ENCODE assay signal across 8 mouse cellular contexts in the genomic region with DNA sequence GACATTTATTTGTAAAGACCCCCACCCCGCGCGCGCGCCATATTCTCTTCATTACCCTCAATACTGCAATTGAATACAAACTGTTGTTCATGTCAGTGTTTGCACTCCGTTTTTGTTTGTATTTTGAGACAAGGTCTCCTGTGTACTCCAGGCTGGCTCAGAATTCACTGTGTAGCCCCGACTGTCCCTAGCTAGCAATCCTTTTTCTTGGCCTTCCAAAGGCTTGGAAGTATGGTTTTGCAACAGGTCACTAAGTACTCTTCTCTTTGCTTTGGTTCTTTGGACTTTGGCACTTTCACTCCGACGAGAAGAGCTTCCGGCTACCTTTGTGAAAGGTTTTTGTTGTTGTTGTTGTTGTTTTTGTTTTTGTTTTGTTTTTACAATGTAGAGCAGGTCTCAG. TPM values are rescaled to one million over a fixed set of nuclear protein-coding genes. Genes with fewer than 3 reads are reported as not detected.
DNase-seq lines count a peak whose midpoint lies in the region; ATAC-seq lines count a peak whose summit lies in the region.

No protein-coding gene starts in this region.

- ATAC-seq in forebrain, embryonic 11.5 days (replicated peaks; ENCODE audit: low FRiP score) = no peak
- no peak for ATAC-seq in kidney, embryonic 16.5 days (ENCODE audit: low FRiP score, low TSS enrichment)
- no peak for ATAC-seq in neural tube, embryonic 13.5 days (ENCODE audit: low read depth)

- peak overlapping the region; percentile 62 for H3K4me3 ChIP-seq in forebrain, embryonic 11.5 days (ENCODE audit: low read depth, low read length)
- peak overlapping the region; percentile 90 for H3K4me3 ChIP-seq in kidney, embryonic 16.5 days (ENCODE audit: low read length)
- peak overlapping the region; percentile 86 for H3K4me3 ChIP-seq in neural tube, embryonic 13.5 days

- H3K36me3 ChIP-seq in forebrain, embryonic 11.5 days (ENCODE audit: control insufficient read depth, insufficient read depth, low read length) = no peaks in the 10 kb centered on the region
- H3K36me3 ChIP-seq in kidney, embryonic 16.5 days (ENCODE audit: insufficient read depth, low read length) = no peaks in the 10 kb centered on the region
- H3K36me3 ChIP-seq in neural tube, embryonic 13.5 days = no peaks in the 10 kb centered on the region

- peak; percentile 10 to 20 for DNase-seq in cerebellum, postnatal 14 days
- no peak for DNase-seq in cerebellum, adult 11 months
- peak; percentile 71 for DNase-seq in A20 (ENCODE audit: low read depth, low spot score)
- no peak for DNase-seq in forebrain, embryonic 11.5 days (ENCODE audit: low spot score)
- DNase-seq in ovary, postnatal 36 days (ENCODE audit: low spot score) = no peak
- no peak for DNase-seq in left cerebral cortex, postnatal 10 days (ENCODE audit: extremely low spot score in 1 of 2, low spot score in 2 of 2)

- intact Hi-C loops in left cerebral cortex, postnatal 10 days (cut with DNase I) = loop anchor here (5.0 kb wide), 1 partner anchor 65 kb away; no protein-coding TSS in a partner anchor

- H3K4me1 ChIP-seq in forebrain, embryonic 11.5 days (replicated peaks; ENCODE audit: control insufficient read depth, insufficient read depth, low read length) = no peaks in the 10 kb centered on the region
- peaks cover 13% of the 10 kb centered on the region for H3K4me1 ChIP-seq in kidney, embryonic 16.5 days (ENCODE audit: insufficient read depth, low read length)
- peaks cover 19% of the 10 kb centered on the region for H3K4me1 ChIP-seq in neural tube, embryonic 13.5 days (replicated peaks)

- H3K9me3 ChIP-seq in forebrain, embryonic 11.5 days (ENCODE audit: control insufficient read depth, low read length) = no peaks in the 10 kb centered on the region
- H3K9me3 ChIP-seq in kidney, embryonic 16.5 days (ENCODE audit: low read length) = no peaks in the 10 kb centered on the region
- H3K9me3 ChIP-seq in neural tube, embryonic 13.5 days = no peaks in the 10 kb centered on the region

- no peak overlapping the region for H3K27ac ChIP-seq in forebrain, embryonic 11.5 days (ENCODE audit: low read depth, low read length)
- no peak overlapping the region; the same call in 1 of the 2 replicates for H3K27ac ChIP-seq in kidney, embryonic 16.5 days (ENCODE audit: low read length)
- H3K27ac ChIP-seq in neural tube, embryonic 13.5 days (replicated peaks) = peak overlapping the region; percentile 88; the same call in 1 of the 2 replicates

- H3K9ac ChIP-seq in forebrain, embryonic 11.5 days (ENCODE audit: low read length) = peak overlapping the region; percentile 83; the same call in 1 of the 2 replicates
- H3K9ac ChIP-seq in kidney, embryonic 16.5 days (replicated peaks; ENCODE audit: low read length) = peak overlapping the region; percentile 84
- H3K9ac ChIP-seq in neural tube, embryonic 13.5 days = peak overlapping the region; percentile 84

- no peaks in the 10 kb centered on the region for H3K27me3 ChIP-seq in forebrain, embryonic 11.5 days (ENCODE audit: control insufficient read depth, insufficient read depth, low read length)
- no peaks in the 10 kb centered on the region for H3K27me3 ChIP-seq in kidney, embryonic 16.5 days (ENCODE audit: insufficient read depth, low read length)
- no peaks in the 10 kb centered on the region for H3K27me3 ChIP-seq in neural tube, embryonic 13.5 days

- 30% methylated on average over 10 of the region's 10 CpGs for WGBS in forebrain, embryonic 11.5 days
- 22% methylated on average over 10 of the region's 10 CpGs for WGBS in kidney, embryonic 16.5 days
- WGBS in neural tube, embryonic 13.5 days = 34% methylated on average over 10 of the region's 10 CpGs

- peak overlapping the region; percentile 60 for H3K4me2 ChIP-seq in forebrain, embryonic 11.5 days (ENCODE audit: low read depth, low read length, severe bottlenecking)
- peak overlapping the region; percentile 77 for H3K4me2 ChIP-seq in kidney, embryonic 16.5 days (replicated peaks; ENCODE audit: low read depth, low read length)
- H3K4me2 ChIP-seq in neural tube, embryonic 13.5 days = peak overlapping the region; percentile 70

RNA-seq across cellular contexts. Expression of a gene that starts 1.2 kb away (rescaled TPM):
- polyA plus RNA-seq in forebrain, embryonic 11.5 days (2014; fragmentation: Nextera tagmentation; extraction: Ambion mirVana) = 33.3 and 35.9 TPM in 2 replicates
- polyA plus RNA-seq in kidney, embryonic 16.5 days (2015; fragmentation: Nextera tagmentation; extraction: Ambion mirVana) = 48.6 and 48.8 TPM in 2 replicates
- 39.5 and 42.7 TPM in 2 replicates for polyA plus RNA-seq in neural tube, embryonic 13.5 days (2015; fragmentation: Nextera tagmentation; extraction: Ambion mirVana)
- total RNA-seq in left cerebral cortex, postnatal 10 days (2021) = 10 to 100 TPM; 31.2 to 33.9 TPM

RNA-seq across cellular contexts. Expression of a gene that starts 1.2 kb away (rescaled TPM):
- polyA plus RNA-seq in forebrain, embryonic 11.5 days (2014; fragmentation: Nextera tagmentation; extraction: Ambion mirVana) = 31.0 and 36.1 TPM in 2 replicates
- polyA plus RNA-seq in kidney, embryonic 16.5 days (2015; fragmentation: Nextera tagmentation; extraction: Ambion mirVana) = 39.0 and 40.5 TPM in 2 replicates
- 25.9 and 28.6 TPM in 2 replicates for polyA plus RNA-seq in neural tube, embryonic 13.5 days (2015; fragmentation: Nextera tagmentation; extraction: Ambion mirVana)
- total RNA-seq in left cerebral cortex, postnatal 10 days (2021) = 10 to 100 TPM; 22.6 to 24.8 TPM

Comparison
In these comparisons a context has a peak if more than half of its experiments do, and no peak if none do; other contexts are left out.
1. DNase-seq: peak in cerebellum, postnatal 14 days (2 of 2) and A20 (single experiment); none in cerebellum, adult 11 months (single experiment), forebrain, embryonic 11.5 days (single experiment), ovary, postnatal 36 days (single experiment) and left cerebral cortex, postnatal 10 days (0 of 2).
2. Peak in every context shown above with its lines, with median percentiles within 50 percentile points of each other: H3K4me2 ChIP-seq, H3K4me3 ChIP-seq and H3K9ac ChIP-seq.